Mouse (Mus musculus) monocyte, adult 2 months (primary cell): ENCODE results near the gene Pnma1.

Source experiments
- DNase-seq, 2 experiments: peaks; one replicate each; pipeline ENCODE4 v3.0.0; 2022; ENCODE audit warnings: low spot score in 2 of 2, low read depth in 1 of 2

Pnma1 gene

DNA sequence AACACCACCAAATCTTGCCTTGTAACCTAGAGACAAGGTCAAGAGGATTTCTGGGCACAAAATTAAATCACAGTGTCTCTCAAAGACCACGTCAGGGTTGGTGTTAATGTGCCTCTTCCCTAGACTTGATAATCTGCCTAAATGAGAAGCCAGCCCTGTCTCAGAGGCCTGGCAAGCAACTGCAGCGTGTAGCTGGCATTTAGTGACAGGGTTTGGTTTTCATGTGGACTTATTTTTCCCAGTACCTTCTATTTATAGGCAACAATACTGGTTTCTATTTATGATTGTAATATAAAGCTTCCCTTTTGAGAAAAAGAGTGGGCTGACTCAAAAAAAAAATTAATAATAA, 7.2 kb upstream of the Pnma1 start:
- DNase-seq, result no peak

DNA sequence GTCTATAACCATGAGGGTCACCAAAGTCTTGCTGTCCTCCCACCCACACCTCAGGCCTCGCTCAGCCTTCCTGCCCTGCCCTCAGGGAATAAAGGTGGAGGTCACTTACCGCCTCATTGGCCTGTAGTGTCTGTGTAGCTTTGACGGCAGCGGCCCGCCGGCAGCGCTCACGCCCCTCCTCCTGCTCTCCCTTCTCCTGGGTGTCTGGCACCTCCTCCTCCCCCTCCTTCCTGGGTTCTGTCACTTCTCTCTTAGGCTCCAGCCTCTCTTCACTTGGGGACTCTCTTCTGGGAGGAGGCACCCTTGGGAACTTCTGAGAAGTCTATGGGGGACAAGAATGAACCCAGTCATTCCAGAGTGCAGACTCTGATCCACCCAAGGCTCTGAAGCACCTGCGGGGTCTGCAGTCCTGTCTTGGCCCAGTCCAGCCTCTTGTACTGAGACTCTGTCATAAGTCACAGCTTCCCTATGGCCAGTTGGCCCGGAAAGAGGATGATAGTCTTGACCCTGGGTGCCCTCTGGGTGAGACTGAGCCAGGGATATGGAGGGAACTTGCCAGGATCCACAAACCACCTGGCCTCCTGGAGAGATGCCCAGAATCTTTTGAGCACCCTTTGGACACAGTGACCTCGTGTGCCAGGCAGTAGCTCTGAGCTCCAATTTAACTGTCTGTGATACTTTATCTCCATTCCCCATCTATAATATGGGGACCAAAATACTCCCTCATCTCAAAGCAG, 6.7 kb upstream of the Pnma1 start:
- DNase-seq, result no peak

DNA sequence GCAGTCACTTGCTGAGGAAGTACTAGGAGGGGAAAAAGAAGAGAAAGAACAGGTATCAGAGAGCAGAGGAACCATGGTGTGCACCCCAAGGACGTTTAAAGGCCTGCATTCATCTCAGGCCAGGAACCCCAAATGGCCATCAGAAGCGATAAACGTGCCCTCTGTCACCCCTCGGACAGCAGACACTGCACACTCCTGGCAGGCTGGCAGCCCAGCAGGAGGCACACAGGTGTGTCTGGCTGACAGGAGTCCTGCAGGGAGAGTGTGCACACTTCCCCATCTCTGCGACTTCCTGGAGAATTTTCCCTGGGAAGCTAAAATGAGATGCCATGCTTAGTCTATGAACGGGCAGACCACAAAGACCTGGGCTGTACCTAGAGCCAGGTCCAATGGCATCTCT, 5.1 kb upstream of the Pnma1 start:
- no peak for DNase-seq

DNA sequence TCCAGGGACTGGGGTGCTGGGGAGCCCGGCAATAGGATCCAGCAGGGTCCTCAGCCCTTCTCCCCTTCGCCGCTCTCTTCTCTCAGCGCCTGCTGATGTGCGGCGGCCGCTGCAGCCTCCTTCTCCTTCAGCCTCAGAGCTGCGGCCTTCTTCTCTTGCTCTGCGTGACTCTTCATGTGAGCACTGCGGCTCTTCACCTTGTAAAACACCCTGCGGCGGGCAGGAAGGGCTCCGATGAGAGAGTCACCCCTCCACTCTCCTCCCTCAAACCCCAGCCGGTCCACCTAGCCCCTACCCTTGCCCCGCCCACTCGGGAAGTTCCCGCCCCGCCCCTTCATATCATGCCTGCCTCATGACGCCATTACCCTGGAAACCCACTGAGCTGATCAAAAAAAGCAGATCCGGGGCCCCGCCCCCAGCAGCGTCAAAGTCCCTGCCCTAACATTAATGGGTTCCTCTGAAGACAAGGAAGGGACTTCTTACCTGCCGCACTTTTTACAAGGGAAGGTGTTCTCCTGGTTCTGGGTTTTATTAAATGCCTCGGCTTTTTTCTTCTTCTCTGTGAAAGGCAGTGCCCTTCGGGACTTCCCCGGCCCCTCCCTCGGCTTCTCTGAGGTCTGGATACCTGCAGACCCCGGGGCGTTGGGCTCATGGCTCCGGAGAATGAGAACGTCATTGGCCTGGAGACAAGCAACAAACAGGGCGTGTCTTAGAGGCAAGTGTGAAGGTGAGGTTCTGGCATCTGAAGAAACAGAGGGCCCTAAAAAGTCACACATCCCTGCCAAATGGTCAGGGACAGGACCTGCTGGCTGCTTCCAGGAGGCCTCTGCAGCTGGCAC, 4.3 kb upstream of the Pnma1 start:
- no peak for DNase-seq

- DNase-seq, result no peak
Observed at GRCm38 (mm10) chr12:84151911-84152310, 3.6 kb upstream of the Pnma1 start.

DNA sequence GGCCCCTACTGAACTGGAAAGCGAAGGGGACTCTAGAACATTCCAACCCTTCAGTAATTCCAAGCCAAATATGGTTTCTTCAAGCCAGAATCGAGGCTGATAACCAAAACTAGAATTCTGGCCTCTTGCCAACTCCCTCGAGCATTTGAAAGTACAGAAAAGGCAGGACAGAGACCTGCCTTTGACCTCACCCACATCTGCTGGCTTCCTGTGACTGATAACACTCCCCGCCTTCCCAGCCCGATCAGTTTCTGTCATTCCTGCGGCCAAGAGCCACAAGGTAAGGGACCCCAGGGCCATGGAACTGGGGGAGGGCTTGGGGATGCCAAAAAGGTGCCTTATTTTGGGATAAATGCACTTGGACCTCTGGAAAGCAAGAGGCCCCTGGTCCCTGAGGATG, 2.7 kb upstream of the Pnma1 start:
- no peak for DNase-seq

DNA sequence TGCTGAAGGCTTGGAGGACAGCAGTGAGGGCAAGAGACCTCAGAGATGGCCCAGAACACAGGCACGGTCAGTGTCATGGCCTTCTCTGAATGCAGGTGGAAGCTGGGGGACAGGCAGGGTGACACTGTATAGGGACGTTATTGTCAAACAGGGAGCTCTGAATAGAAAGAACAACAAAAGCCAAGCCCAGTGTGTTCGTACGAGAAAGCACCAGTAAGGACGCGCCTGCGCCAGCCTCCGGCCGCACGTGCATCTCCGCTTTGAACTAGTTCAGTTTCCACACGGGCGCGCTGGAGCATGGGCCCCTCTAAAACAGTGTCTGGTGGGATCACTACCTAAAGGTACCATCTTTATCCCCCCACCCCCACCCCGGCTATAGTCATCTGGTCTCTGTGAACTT, 1.7 kb upstream of the Pnma1 start:
- no peak for DNase-seq

GRCm38 (mm10) chr12:84148622-84149012, 328 bp upstream of the Pnma1 start:
- no peak for DNase-seq

DNA sequence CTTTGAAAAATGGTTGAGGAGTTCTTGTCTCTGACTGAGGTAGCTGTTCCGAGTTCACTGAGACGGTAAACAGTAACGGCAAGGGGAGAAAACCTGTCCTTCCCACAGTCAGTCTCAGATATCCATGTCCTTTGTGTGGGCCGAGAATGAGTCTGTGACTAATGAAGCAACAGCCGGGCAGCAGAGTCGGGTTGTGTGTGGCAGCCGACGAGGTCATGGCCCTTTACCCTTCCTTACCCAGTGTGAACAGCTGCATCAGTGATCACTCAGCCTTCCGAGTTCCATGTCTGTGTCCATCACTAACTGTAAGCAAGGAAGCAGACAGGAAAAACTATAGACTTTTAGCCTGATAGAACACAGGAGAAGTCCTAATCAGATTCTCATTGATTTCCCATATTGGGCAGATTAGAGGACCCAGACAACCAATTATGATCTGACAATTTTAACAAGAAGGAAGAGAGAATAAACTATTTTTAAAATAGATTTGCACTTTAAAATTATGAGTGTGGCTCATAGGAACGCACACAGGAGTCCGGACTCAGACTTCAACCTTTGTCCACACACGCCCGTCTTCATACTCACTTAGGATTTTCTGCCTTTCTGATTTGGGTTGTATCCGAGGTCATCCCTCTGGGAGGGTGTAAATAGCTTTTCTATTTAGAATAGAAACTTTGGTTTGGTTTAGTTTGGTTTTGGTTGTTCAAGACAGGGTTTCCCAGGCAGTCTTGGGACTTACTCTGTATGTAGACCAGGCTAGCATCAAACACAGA, 5.8 kb downstream of the Pnma1 start:
- DNase-seq, result no peak

- no peak for DNase-seq
Observed at GRCm38 (mm10) chr12:84141271-84141670, 7.0 kb downstream of the Pnma1 start.

GRCm38 (mm10) chr12:84140135-84140534, 8.2 kb downstream of the Pnma1 start:
- no peak for DNase-seq

GRCm38 (mm10) chr12:84137131-84137530, 11.2 kb downstream of the Pnma1 start:
- DNase-seq, result no peak

DNA sequence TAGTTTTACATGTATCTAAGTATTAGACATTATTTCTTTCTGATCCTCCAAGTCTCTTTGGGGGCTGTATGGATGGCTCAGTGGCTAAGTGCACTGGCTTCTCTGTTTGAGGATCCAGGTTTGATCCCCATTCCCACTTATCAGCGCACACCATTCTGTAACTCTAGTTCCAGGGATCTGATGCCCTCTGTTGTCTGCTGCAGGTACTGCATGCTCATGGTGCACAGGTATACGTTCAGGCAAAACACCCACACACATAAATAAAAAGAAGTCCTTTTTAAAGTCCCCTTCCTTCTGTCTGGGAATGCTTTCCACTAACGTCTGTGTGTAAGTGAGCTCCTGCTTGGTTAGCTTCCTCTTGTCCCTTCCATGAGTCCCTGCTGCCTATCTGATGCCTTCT, 16.0 kb downstream of the Pnma1 start:
- no peak for DNase-seq

- DNase-seq, result no peak
Observed at GRCm38 (mm10) chr12:84129931-84130330, 18.4 kb downstream of the Pnma1 start.

DNA sequence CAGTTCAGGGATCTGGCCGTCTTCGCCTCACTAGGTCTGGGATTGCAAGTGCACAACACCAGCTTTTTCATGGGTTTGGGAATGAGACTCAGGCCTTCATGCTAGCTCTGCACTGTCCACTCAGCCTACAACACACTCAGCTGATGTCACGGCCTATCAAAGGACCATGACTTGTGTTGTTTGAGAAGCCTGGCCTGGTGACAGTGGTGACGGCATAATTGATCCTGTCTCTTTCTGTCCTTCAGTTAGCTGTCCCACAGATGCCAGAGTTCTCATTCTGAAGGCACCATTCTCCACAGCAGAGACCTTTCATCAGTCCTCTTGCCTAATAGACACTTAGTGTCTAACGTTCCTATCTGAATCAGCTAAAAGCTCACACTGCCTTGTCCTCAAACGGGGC, 19.7 kb downstream of the Pnma1 start:
- DNase-seq, result no peak

GRCm38 (mm10) chr12:84126899-84127298, 21.4 kb downstream of the Pnma1 start:
- no peak for DNase-seq

- DNase-seq, result no peak
Observed at GRCm38 (mm10) chr12:84125892-84126291, 22.4 kb downstream of the Pnma1 start.

- DNase-seq, result no peak
Observed at GRCm38 (mm10) chr12:84119584-84119983, 28.7 kb downstream of the Pnma1 start.

DNA sequence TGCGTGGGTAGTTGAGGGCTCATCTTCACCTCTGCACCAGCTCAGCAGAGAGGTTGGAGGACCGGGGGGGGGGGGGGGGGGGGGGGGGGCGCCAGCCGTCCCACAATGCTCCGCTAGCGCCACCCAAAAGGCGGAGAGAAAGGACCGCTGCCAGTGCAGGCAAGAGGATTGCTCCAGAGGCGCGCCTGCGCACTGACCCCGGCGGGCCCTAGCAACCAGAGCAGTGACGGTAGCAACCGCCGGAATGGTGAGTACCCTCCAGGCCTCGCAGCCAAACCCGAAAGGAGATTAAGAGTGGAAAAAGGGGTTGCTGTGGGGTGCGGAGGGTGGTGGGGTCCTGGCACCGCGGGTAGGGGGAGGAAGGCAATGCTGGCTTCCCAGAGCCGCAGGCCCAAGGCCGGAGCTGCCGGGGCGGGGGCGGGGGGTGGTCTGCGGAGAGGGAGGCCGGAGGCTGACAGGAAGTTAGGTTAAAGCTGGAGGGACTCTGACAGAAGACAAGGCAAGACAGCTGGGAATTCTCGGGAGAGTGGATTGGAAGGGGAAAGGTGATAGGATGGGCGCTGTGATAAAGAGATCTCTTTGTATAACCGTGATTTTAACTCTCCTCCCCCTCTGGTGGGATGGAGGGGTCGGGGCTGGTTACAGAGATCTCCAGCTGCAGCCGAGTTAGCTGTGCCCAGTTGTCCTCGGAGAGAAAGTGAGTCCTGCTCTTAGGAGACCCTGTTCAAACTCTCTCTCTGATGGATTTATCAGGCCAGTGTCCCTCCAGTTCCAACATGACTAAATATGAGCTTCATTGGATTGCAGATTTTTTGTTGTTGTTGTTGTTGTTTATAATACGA, 33.9 kb downstream of the Pnma1 start, which contains the start of gene Dnal1:
TSS of gene Dnal1 (plus strand) at position 214 of the 842 bp plus-strand sequence.
- DNase-seq, result peak in 1 of 2 experiments; percentile 30

GRCm38 (mm10) chr12:84113676-84114075, 34.6 kb downstream of the Pnma1 start:
- no peak for DNase-seq

GRCm38 (mm10) chr12:84110814-84111213, 37.5 kb downstream of the Pnma1 start:
- no peak for DNase-seq
